Mouse (Mus musculus): ENCODE data around the gene Slc44a2. TPM values are rescaled to one million over a fixed set of nuclear protein-coding genes. Genes with fewer than 3 reads are reported as not detected.

Slc44a2 gene
- polyA plus RNA-seq, 1 experiment from 2014 or later: 76.9 TPM

DNA sequence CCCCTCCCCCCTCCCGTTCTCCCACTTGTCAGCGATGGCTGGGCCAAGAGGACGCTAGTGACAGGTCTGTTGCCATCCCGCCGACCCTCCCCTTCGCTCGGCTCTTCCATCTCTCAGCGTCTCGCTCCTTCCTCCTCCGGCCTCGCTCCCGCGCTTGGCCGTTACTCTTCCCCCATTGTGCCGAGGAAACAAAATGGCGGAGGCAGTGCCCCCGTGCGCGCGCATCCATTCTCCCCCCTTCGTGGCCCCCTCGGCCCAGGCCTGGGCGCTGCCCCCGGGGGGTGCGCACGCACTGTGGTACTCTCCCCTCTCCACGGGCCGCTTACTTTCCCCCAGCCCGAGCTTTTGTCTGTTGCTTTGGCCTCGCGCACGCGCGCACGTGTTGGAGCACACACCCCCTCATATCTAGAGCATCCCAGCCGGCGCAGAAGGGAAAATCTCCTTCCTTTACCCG lies 47.7 kb downstream of the Slc44a2 start:
- peak; percentile 63 for ATAC-seq (ENCODE audit: low FRiP score)
- H3K4me2 ChIP-seq: peak overlapping the region; percentile 84
- WGBS: under 1% methylated on average over 36 of the region's 38 CpGs
- peaks cover 33% of the 10 kb centered on the region for H3K4me1 ChIP-seq
- peaks cover 20% of the 10 kb centered on the region for H3K36me3 ChIP-seq (replicated peaks)
- peak overlapping the region; percentile 70 for H3K4me3 ChIP-seq (replicated peaks)
- H3K9me3 ChIP-seq: no peaks in the 10 kb centered on the region
- no peaks in the 10 kb centered on the region for H3K27me3 ChIP-seq
- H3K9ac ChIP-seq: peak overlapping the region; percentile 79
- H3K27ac ChIP-seq: peak overlapping the region; percentile 89

GRCm38 (mm10) chr9:21369080-21369479 lies 48.6 kb downstream of the Slc44a2 start:
- H3K4me1 ChIP-seq: peaks cover 33% of the 10 kb centered on the region
- no peak for ATAC-seq (ENCODE audit: low FRiP score)
- H3K27ac ChIP-seq: no peak overlapping the region; the same call in 1 of the 2 replicates
- peak overlapping the region; percentile 84 for H3K4me2 ChIP-seq
- 73% methylated on average over 11 of the region's 11 CpGs for WGBS
- no peaks in the 10 kb centered on the region for H3K9me3 ChIP-seq
- H3K9ac ChIP-seq: peak overlapping the region; percentile 79
- H3K27me3 ChIP-seq: no peaks in the 10 kb centered on the region
- H3K36me3 ChIP-seq (replicated peaks): peaks cover 24% of the 10 kb centered on the region
- peak overlapping the region; percentile 70 for H3K4me3 ChIP-seq (replicated peaks)

GRCm38 (mm10) chr9:21370876-21371275 lies 50.4 kb downstream of the Slc44a2 start:
- Histone ChIP-seq H3K9ac (peak overlapping the region; percentile 9; the same call in 1 of the 2 replicates), H3K36me3 (replicated peaks) (peaks cover 36% of the 10 kb centered on the region), H3K4me3 (replicated peaks) (no peak overlapping the region), H3K27me3 (no peaks in the 10 kb centered on the region), H3K27ac (no peak overlapping the region), H3K4me2 (peak overlapping the region; percentile 15), H3K9me3 (no peaks in the 10 kb centered on the region), H3K4me1 (peaks cover 43% of the 10 kb centered on the region)
- no peak for ATAC-seq (ENCODE audit: low FRiP score)
- 79% methylated on average over 2 of the region's 2 CpGs for WGBS

- WGBS: 76% methylated on average over 1 of the region's 1 CpGs
- no peak overlapping the region for H3K27ac ChIP-seq
- H3K9ac ChIP-seq: no peak overlapping the region
- ATAC-seq (ENCODE audit: low FRiP score): no peak
- no peak overlapping the region for H3K4me2 ChIP-seq
- H3K9me3 ChIP-seq: no peaks in the 10 kb centered on the region
- H3K4me1 ChIP-seq: peaks cover 49% of the 10 kb centered on the region
- peaks cover 39% of the 10 kb centered on the region for H3K36me3 ChIP-seq (replicated peaks)
- H3K27me3 ChIP-seq: no peaks in the 10 kb centered on the region
- H3K4me3 ChIP-seq (replicated peaks): no peak overlapping the region
Observed at GRCm38 (mm10) chr9:21372508-21372907, 52.0 kb downstream of the Slc44a2 start.

DNA sequence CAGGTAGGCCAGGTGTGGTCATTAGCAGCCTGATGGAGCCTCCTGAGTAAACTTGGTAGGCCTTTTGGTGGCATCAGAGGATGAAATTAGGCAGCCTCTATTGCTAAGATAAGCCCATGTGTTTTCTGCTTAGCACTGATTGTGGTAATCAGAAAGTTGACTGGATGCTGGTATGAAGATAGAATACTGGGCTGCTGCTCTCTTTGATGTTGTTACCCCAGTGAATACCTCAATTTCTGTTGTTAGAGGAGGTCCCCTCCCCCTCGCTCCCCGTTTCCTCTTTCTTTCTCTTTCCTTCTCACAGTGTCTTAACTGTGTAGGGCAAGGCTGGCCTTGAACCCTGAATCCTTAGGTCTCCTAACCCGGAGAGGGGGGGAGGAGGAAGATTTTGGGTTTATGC lies 58.7 kb downstream of the Slc44a2 start:
- peaks cover 38% of the 10 kb centered on the region for H3K36me3 ChIP-seq (replicated peaks)
- H3K4me2 ChIP-seq: no peak overlapping the region
- H3K4me3 ChIP-seq (replicated peaks): no peak overlapping the region
- H3K4me1 ChIP-seq: peaks cover 32% of the 10 kb centered on the region
- no peak for ATAC-seq (ENCODE audit: low FRiP score)
- no peak overlapping the region for H3K27ac ChIP-seq
- no peaks in the 10 kb centered on the region for H3K27me3 ChIP-seq
- H3K9me3 ChIP-seq: no peaks in the 10 kb centered on the region
- H3K9ac ChIP-seq: no peak overlapping the region
- WGBS: 70% methylated on average over 3 of the region's 3 CpGs

DNA sequence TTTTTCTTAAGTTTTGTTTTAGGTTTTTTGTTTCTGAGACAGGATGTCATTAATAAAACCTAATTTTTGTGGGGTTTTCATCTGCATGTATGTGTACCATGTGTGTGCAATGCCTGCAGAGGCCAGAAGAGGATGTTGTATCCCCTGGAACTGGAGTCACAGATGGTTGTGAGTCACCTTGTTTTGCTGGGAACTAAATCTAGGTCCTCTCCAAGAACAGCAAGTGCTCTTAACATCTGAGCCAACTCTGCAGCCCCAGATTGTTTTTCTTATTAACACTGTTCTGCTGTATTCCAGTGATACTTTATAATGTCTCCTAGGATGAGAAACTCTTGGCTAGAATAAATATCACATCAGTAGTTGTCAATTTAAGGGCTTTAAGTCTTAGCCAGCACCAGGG lies 60.4 kb downstream of the Slc44a2 start:
- ATAC-seq (ENCODE audit: low FRiP score): no peak
- Histone ChIP-seq H3K27me3 (no peaks in the 10 kb centered on the region), H3K27ac (no peak overlapping the region), H3K4me1 (peaks cover 22% of the 10 kb centered on the region), H3K4me3 (replicated peaks) (no peak overlapping the region), H3K36me3 (replicated peaks) (peaks cover 26% of the 10 kb centered on the region), H3K4me2 (no peak overlapping the region), H3K9me3 (no peaks in the 10 kb centered on the region), H3K9ac (no peak overlapping the region)

GRCm38 (mm10) chr9:21383966-21384365 lies 63.5 kb downstream of the Slc44a2 start:
- Histone ChIP-seq H3K27me3 (no peaks in the 10 kb centered on the region), H3K9me3 (no peaks in the 10 kb centered on the region), H3K4me3 (replicated peaks) (no peak overlapping the region), H3K9ac (no peak overlapping the region), H3K36me3 (replicated peaks) (peaks cover 27% of the 10 kb centered on the region), H3K4me2 (no peak overlapping the region), H3K4me1 (peaks cover 8% of the 10 kb centered on the region), H3K27ac (no peak overlapping the region)
- no peak for ATAC-seq (ENCODE audit: low FRiP score)

- no peak overlapping the region for H3K4me3 ChIP-seq (replicated peaks)
- no peak overlapping the region for H3K4me2 ChIP-seq
- H3K4me1 ChIP-seq: no peaks in the 10 kb centered on the region
- H3K36me3 ChIP-seq (replicated peaks): peaks cover 98% of the 10 kb centered on the region
- no peak overlapping the region for H3K9ac ChIP-seq
- no peaks in the 10 kb centered on the region for H3K27me3 ChIP-seq
- no peak for ATAC-seq (ENCODE audit: low FRiP score)
- H3K9me3 ChIP-seq: no peaks in the 10 kb centered on the region
- H3K27ac ChIP-seq: no peak overlapping the region
- 94% methylated on average over 10 of the region's 10 CpGs for WGBS
Observed at GRCm38 (mm10) chr9:21392646-21393175, 72.2 kb downstream of the Slc44a2 start.

DNA sequence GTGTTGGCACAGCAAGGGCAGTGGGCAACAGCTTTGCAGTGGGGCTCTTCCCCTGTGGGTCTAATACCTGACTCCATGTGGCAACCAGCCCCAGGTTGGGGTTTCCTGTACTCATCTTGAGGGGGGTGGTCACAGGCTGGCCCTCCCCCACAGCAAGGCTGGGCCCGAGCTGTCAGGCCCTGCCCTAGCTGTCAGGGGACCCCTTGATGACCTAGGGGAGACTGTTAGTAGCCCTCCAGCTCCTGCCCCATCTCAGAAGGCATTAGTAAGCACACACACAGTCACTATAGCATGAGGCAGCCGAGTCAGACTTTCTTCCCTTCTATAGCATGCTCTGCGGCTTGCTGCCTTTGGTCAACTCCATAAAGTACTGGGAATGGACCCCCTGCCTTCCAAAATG lies 75.2 kb downstream of the Slc44a2 start:
- Histone ChIP-seq H3K4me3 (replicated peaks) (no peak overlapping the region), H3K27me3 (no peaks in the 10 kb centered on the region), H3K27ac (no peak overlapping the region), H3K4me1 (no peaks in the 10 kb centered on the region), H3K9ac (no peak overlapping the region), H3K9me3 (no peaks in the 10 kb centered on the region), H3K36me3 (replicated peaks) (peaks cover 99% of the 10 kb centered on the region), H3K4me2 (no peak overlapping the region)
- no peak for ATAC-seq (ENCODE audit: low FRiP score)
- 93% methylated on average over 3 of the region's 3 CpGs for WGBS

- no peak overlapping the region for H3K27ac ChIP-seq
- H3K4me1 ChIP-seq: no peaks in the 10 kb centered on the region
- H3K4me2 ChIP-seq: no peak overlapping the region
- WGBS: 97% methylated on average over 3 of the region's 3 CpGs
- no peak for ATAC-seq (ENCODE audit: low FRiP score)
- no peak overlapping the region for H3K9ac ChIP-seq
- no peaks in the 10 kb centered on the region for H3K9me3 ChIP-seq
- no peaks in the 10 kb centered on the region for H3K27me3 ChIP-seq
- no peak overlapping the region for H3K4me3 ChIP-seq (replicated peaks)
- H3K36me3 ChIP-seq (replicated peaks): peaks cover 99% of the 10 kb centered on the region
Observed at GRCm38 (mm10) chr9:21397170-21397569, 76.7 kb downstream of the Slc44a2 start.

DNA sequence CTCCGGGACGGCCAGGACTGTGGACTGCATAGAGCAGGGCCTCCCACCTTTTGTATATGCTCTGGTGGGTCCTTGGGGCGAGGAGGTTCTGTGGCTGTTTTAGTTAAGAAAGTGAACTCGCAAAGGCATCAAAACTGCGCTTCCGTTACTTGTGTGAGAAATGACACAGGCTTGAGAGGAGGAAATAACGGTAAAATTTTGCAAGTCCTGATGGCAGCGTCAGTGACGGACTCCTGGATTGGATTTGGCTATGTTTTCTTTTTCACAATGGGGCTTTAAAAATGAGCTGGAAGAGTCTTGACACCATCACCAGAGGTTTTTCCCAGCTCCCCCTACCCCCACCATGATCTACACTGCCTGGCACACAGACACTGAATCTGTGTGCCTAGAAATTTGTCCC lies 80.5 kb downstream of the Slc44a2 start:
- H3K4me3 ChIP-seq (replicated peaks): no peak overlapping the region
- no peak overlapping the region for H3K27ac ChIP-seq
- no peaks in the 10 kb centered on the region for H3K9me3 ChIP-seq
- H3K27me3 ChIP-seq: no peaks in the 10 kb centered on the region
- ATAC-seq (ENCODE audit: low FRiP score): no peak
- 96% methylated on average over 9 of the region's 9 CpGs for WGBS
- H3K9ac ChIP-seq: no peak overlapping the region
- peaks cover 98% of the 10 kb centered on the region for H3K36me3 ChIP-seq (replicated peaks)
- H3K4me1 ChIP-seq: no peaks in the 10 kb centered on the region
- H3K4me2 ChIP-seq: no peak overlapping the region

DNA sequence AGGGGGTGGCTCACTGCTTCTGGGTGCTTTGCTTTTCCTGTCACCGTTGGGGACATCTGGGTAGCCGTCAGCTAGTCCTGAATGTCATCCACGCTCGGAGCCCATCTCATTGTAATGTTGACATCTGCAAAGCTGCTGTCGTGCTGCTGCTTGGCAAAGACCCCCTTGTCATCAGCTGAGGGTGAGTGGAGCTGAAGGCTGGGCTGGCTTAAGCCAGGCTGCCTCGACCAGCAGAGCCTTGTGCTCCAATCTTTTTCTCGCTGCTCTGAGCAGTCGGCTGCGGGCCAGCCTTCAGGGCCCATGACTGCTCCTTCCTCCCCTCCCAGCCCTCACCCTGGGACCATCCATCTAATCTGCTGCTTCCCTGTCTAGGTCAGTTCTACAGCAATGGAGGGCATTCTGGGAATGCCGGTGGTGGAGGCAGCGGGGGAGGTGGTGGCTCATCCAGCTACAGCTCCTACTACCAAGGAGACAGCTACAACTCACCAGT lies 82.3 kb downstream of the Slc44a2 start:
- no peaks in the 10 kb centered on the region for H3K4me1 ChIP-seq
- no peak overlapping the region for H3K9ac ChIP-seq
- H3K4me3 ChIP-seq (replicated peaks): no peak overlapping the region
- WGBS: 92% methylated on average over 11 of the region's 11 CpGs
- no peaks in the 10 kb centered on the region for H3K27me3 ChIP-seq
- ATAC-seq (ENCODE audit: low FRiP score): no peak
- H3K36me3 ChIP-seq (replicated peaks): peaks cover 95% of the 10 kb centered on the region
- H3K27ac ChIP-seq: no peak overlapping the region
- H3K4me2 ChIP-seq: no peak overlapping the region
- H3K9me3 ChIP-seq: no peaks in the 10 kb centered on the region

GRCm38 (mm10) chr9:21403745-21404144 lies 83.2 kb downstream of the Slc44a2 start:
- H3K9me3 ChIP-seq: no peaks in the 10 kb centered on the region
- no peak overlapping the region for H3K4me2 ChIP-seq
- no peak overlapping the region for H3K27ac ChIP-seq
- H3K4me3 ChIP-seq (replicated peaks): no peak overlapping the region
- H3K9ac ChIP-seq: no peak overlapping the region
- no peak for ATAC-seq (ENCODE audit: low FRiP score)
- peaks cover 85% of the 10 kb centered on the region for H3K36me3 ChIP-seq (replicated peaks)
- H3K4me1 ChIP-seq: no peaks in the 10 kb centered on the region
- WGBS: 97% methylated on average over 5 of the region's 5 CpGs
- no peaks in the 10 kb centered on the region for H3K27me3 ChIP-seq
